Mouse (Mus musculus) CH12.LX (cell line): ENCODE data around the gene Ssbp2.

Experiments
- CHD2 ChIP-seq: IDR thresholded peaks from 2 replicates; pipeline ENCODE4 v1.6.1; 2011; ENCODE audit warnings: low read length, improper control_type of control experiment
- CTCF ChIP-seq, 2 experiments: IDR thresholded peaks in 1 of 2; conservative IDR thresholded peaks in 1 of 2; 2 replicates each; pipeline ENCODE4 v1.5.1; 2011 to 2012; ENCODE audit warnings: low read depth in 2 of 2, low read length in 2 of 2, improper control_type of control experiment in 1 of 2, inconsistent platforms in 1 of 2, mild to moderate bottlenecking in 1 of 2, moderate library complexity in 1 of 2
- E2F4 ChIP-seq: IDR thresholded peaks from 2 replicates; pipeline ENCODE4 v1.6.1; 2011; ENCODE audit warnings: low read depth, low read length, improper control_type of control experiment; ENCODE audit not compliant: insufficient replicate concordance
- HCFC1 ChIP-seq: IDR thresholded peaks from 2 replicates; pipeline ENCODE4 v1.6.1; 2012; ENCODE audit warnings: low read depth, mild to moderate bottlenecking, inconsistent platforms, low read length, improper control_type of control experiment
- MYC ChIP-seq: IDR thresholded peaks from 2 replicates; pipeline ENCODE4 v1.6.1; 2011; ENCODE audit warnings: low read depth, mild to moderate bottlenecking, improper control_type of control experiment, low read length
- NELFE ChIP-seq: IDR thresholded peaks from 2 replicates; pipeline ENCODE4 v1.6.1; 2011; ENCODE audit warnings: low read depth, low read length, improper control_type of control experiment
- NRF1 ChIP-seq: IDR thresholded peaks from 2 replicates; pipeline ENCODE4 v1.6.1; 2014; ENCODE audit warnings: low read depth, mild to moderate bottlenecking, inconsistent platforms, low read length, improper control_type of control experiment, moderate library complexity
- POLR2A ChIP-seq: IDR thresholded peaks from 2 replicates; pipeline ENCODE4 v1.6.1; 2011; ENCODE audit warnings: low read depth, mild to moderate bottlenecking, improper control_type of control experiment, low read length
- SIN3A ChIP-seq: IDR thresholded peaks from 2 replicates; pipeline ENCODE4 v1.6.1; 2012; ENCODE audit warnings: low read length, improper control_type of control experiment, inconsistent platforms
- UBTF ChIP-seq: IDR thresholded peaks from 2 replicates; pipeline ENCODE4 v1.6.1; 2012; ENCODE audit warnings: low read depth, mild to moderate bottlenecking, inconsistent platforms, low read length, improper control_type of control experiment, moderate library complexity

GRCm38 (mm10) chr13:91588475-91588874 lies 128.4 kb downstream of the Ssbp2 start:
- no peak for TF ChIP-seq CTCF (conservative IDR thresholded peaks at IDR 0.05 in 1 of 2, IDR thresholded peaks at IDR 0.05 in 1 of 2; ENCODE audit: low read depth in 2 of 2, low read length in 2 of 2)
- no peak for TF ChIP-seq POLR2A
- no peak for TF ChIP-seq HCFC1
- TF ChIP-seq CHD2 = no peak
- TF ChIP-seq MYC = no peak
- TF ChIP-seq UBTF = no peak
- TF ChIP-seq SIN3A = no peak
- no peak for TF ChIP-seq NRF1
- no peak for TF ChIP-seq NELFE
- no peak for TF ChIP-seq E2F4
